20 mouse cellular contexts compared by ENCODE assay signal in the genomic region with DNA sequence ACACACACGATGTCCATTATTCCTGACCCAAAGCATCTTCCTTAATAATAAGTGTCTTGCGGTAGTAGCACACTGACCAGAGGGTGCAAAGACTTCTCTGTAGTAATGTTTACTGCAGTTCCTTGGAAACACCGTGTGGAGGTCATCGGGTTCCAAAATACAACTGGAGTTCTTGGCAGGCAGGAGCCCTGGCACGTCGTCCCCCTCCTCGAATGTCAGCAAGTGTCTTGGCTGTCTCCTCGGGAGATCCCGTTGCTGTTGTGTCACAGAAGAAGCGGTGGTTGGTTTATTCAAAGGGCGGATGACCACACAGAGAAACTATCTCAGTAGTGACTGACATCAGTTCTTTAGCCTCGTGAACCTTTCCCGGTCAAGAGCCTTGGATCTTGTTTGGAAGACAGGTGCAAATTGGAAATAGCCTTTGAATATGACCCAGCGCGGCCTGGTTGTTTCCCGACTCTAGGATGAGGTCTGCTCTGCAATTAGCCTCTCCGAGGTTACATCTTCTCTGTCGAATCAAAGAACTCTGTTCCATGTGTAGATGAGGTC. TPM values are rescaled to one million over a fixed set of nuclear protein-coding genes. Genes with fewer than 3 reads are reported as not detected.
DNase-seq lines count a peak whose midpoint lies in the region; ATAC-seq lines count a peak whose summit lies in the region.
"Had no signal": no experiment of that assay in that cellular context is flagged by ENCODE, and none has a peak within 500 bp of the region (broad histone marks: within the 10 kb centered on the region; RNA-seq: fewer than 3 reads in every experiment).

No protein-coding gene starts in this region.

- H3K9ac ChIP-seq in embryonic facial prominence, embryonic 14.5 days (ENCODE audit: low read depth, low read length), result no peak overlapping the region
- no peak overlapping the region for H3K9ac ChIP-seq in hindbrain, embryonic 12.5 days
- H3K9ac ChIP-seq: embryonic facial prominence, embryonic 15.5 days; heart, embryonic 15.5 days; midbrain, embryonic 13.5 days had no signal

- intact Hi-C loops in heart, postnatal 14 days (cut with DNase I), result no loop called here

- no peak overlapping the region for H3K4me2 ChIP-seq in embryonic facial prominence, embryonic 14.5 days (ENCODE audit: low read depth, low read length)
- no peak overlapping the region for H3K4me2 ChIP-seq in hindbrain, embryonic 12.5 days (replicated peaks)
- H3K4me2 ChIP-seq: embryonic facial prominence, embryonic 15.5 days; heart, embryonic 15.5 days; midbrain, embryonic 13.5 days had no signal

- no peak overlapping the region for H3K4me3 ChIP-seq in embryonic facial prominence, embryonic 14.5 days (ENCODE audit: low read depth, low read length)
- H3K4me3 ChIP-seq in embryonic facial prominence, embryonic 10.5 days, result no peak overlapping the region
- no peak overlapping the region for H3K4me3 ChIP-seq in hindbrain, embryonic 12.5 days
- H3K4me3 ChIP-seq: embryonic facial prominence, embryonic 15.5 days; heart, embryonic 15.5 days; midbrain, embryonic 13.5 days had no signal

- H3K27me3 ChIP-seq in embryonic facial prominence, embryonic 14.5 days (replicated peaks; ENCODE audit: control insufficient read depth, insufficient read depth, low read length), result no peaks in the 10 kb centered on the region
- no peaks in the 10 kb centered on the region for H3K27me3 ChIP-seq in embryonic facial prominence, embryonic 10.5 days (replicated peaks; ENCODE audit: low read depth, poor library complexity, severe bottlenecking)
- no peaks in the 10 kb centered on the region for H3K27me3 ChIP-seq in hindbrain, embryonic 12.5 days
- H3K27me3 ChIP-seq: embryonic facial prominence, embryonic 15.5 days; heart, embryonic 15.5 days; midbrain, embryonic 13.5 days had no signal

- H3K4me1 ChIP-seq in embryonic facial prominence, embryonic 14.5 days (ENCODE audit: control insufficient read depth, insufficient read depth, low read length), result no peaks in the 10 kb centered on the region
- no peaks in the 10 kb centered on the region for H3K4me1 ChIP-seq in embryonic facial prominence, embryonic 10.5 days
- H3K4me1 ChIP-seq in hindbrain, embryonic 12.5 days, result no peaks in the 10 kb centered on the region
- H3K4me1 ChIP-seq: embryonic facial prominence, embryonic 15.5 days; heart, embryonic 15.5 days; midbrain, embryonic 13.5 days had no signal

- ATAC-seq in embryonic facial prominence, embryonic 14.5 days (ENCODE audit: low read depth), result peak; percentile 23; the same call in 1 of the 2 replicates
- no peak for ATAC-seq in hindbrain, embryonic 12.5 days (ENCODE audit: low FRiP score)
- no peak for ATAC-seq in monocyte, adult 5-6 weeks (replicated peaks; ENCODE audit: insufficient number of reproducible peaks, low FRiP score, low TSS enrichment, poor library complexity, severe bottlenecking)
- ATAC-seq: midbrain, embryonic 13.5 days had no signal

- H3K27ac ChIP-seq in embryonic facial prominence, embryonic 14.5 days (replicated peaks; ENCODE audit: low read depth, low read length), result no peak overlapping the region
- no peak overlapping the region for H3K27ac ChIP-seq in embryonic facial prominence, embryonic 10.5 days (replicated peaks)
- no peak overlapping the region for H3K27ac ChIP-seq in hindbrain, embryonic 12.5 days
- H3K27ac ChIP-seq: embryonic facial prominence, embryonic 15.5 days; heart, embryonic 15.5 days; macrophage; midbrain, embryonic 13.5 days had no signal

- H3K9me3 ChIP-seq in embryonic facial prominence, embryonic 14.5 days (ENCODE audit: control insufficient read depth, low read length), result no peaks in the 10 kb centered on the region
- no peaks in the 10 kb centered on the region for H3K9me3 ChIP-seq in embryonic facial prominence, embryonic 10.5 days
- H3K9me3 ChIP-seq in hindbrain, embryonic 12.5 days (replicated peaks), result no peaks in the 10 kb centered on the region
- H3K9me3 ChIP-seq: embryonic facial prominence, embryonic 15.5 days; heart, embryonic 15.5 days; midbrain, embryonic 13.5 days had no signal

- WGBS in embryonic facial prominence, embryonic 14.5 days, result 86% methylated on average over 18 of the region's 18 CpGs
- WGBS in embryonic facial prominence, embryonic 10.5 days, result 91% methylated on average over 18 of the region's 18 CpGs
- 89% methylated on average over 18 of the region's 18 CpGs for WGBS in hindbrain, embryonic 12.5 days

- peaks cover 91% of the 10 kb centered on the region for H3K36me3 ChIP-seq in embryonic facial prominence, embryonic 14.5 days (ENCODE audit: control insufficient read depth, insufficient read depth, low read length)
- peaks cover 98% of the 10 kb centered on the region for H3K36me3 ChIP-seq in embryonic facial prominence, embryonic 10.5 days (replicated peaks)
- peaks cover 84% of the 10 kb centered on the region for H3K36me3 ChIP-seq in hindbrain, embryonic 12.5 days

- peak; percentile 42 for DNase-seq in embryonic facial prominence, embryonic 14.5 days (ENCODE audit: low spot score)
- DNase-seq in embryonic facial prominence, embryonic 10.5 days (ENCODE audit: low spot score), result no peak
- DNase-seq in gastrocnemius, adult 8-10 months (ENCODE audit: low spot score in 2 of 2), result peak; percentile 92 to 94
- DNase-seq in heart, postnatal 14 days, result peak; percentile 53 to 65
- peak; percentile 29 for DNase-seq in lung, postnatal 25 days (ENCODE audit: low spot score)
- no peak for DNase-seq in layer of hippocampus, postnatal 36 days
- DNase-seq: kidney, postnatal 10 days; layer of hippocampus, adult 9-11 months; liver; right cerebral cortex, postnatal 4 days; thymus, adult 18-20 months had no signal

RNA-seq across cellular contexts. Expression of a gene that starts 48.4 kb away (rescaled TPM):
- 0.54 TPM in 1 of 2 replicates, not detected in the other for polyA plus RNA-seq in embryonic facial prominence, embryonic 14.5 days (2014; fragmentation: Nextera tagmentation; extraction: Ambion mirVana)
- polyA plus RNA-seq in embryonic facial prominence, embryonic 10.5 days (2016; fragmentation: Nextera tagmentation; extraction: Ambion mirVana), result not detected in 2 replicates
- 1 to 10 TPM; 3.6 to 4.9 (median 4.0) TPM for total RNA-seq in gastrocnemius, adult 8-10 months (2022)
- under 1 TPM in 1 of 2 experiments, not detected in 1; 0.39 TPM for total RNA-seq in heart, postnatal 14 days (2021)
- not detected in 2 replicates for polyA plus RNA-seq in hindbrain, embryonic 12.5 days (2016; fragmentation: Nextera tagmentation; extraction: Ambion mirVana)
- total RNA-seq in layer of hippocampus, postnatal 36 days (2021), result 1 to 10 TPM; 2.3 to 2.9 TPM
- 0.87 TPM in 1 of 3 replicates, not detected in the others for total RNA-seq in monocyte, adult 5-6 weeks (2017)
- total RNA-seq: common myeloid progenitor, adult 5-6 weeks had no signal
- polyA plus RNA-seq: embryonic facial prominence, embryonic 15.5 days; forebrain, embryonic 11.5 days; midbrain, embryonic 13.5 days; neural tube, embryonic 11.5 days had no signal

RNA-seq across cellular contexts. Expression of a gene that starts 58.0 kb away (rescaled TPM):
- 2.1 and 2.4 TPM in 2 replicates for polyA plus RNA-seq in embryonic facial prominence, embryonic 14.5 days (2014; fragmentation: Nextera tagmentation; extraction: Ambion mirVana)
- 1.1 and 1.4 TPM in 2 replicates for polyA plus RNA-seq in embryonic facial prominence, embryonic 10.5 days (2016; fragmentation: Nextera tagmentation; extraction: Ambion mirVana)
- under 1 TPM in 1 of 4 experiments, not detected in 3; 0.19 TPM for total RNA-seq in gastrocnemius, adult 8-10 months (2022)
- total RNA-seq in heart, postnatal 14 days (2021), result 1 to 10 TPM in 1 of 2 experiments, under 1 TPM in 1; 0.38 to 1.2 TPM
- polyA plus RNA-seq in hindbrain, embryonic 12.5 days (2016; fragmentation: Nextera tagmentation; extraction: Ambion mirVana), result 0.34 and 0.42 TPM in 2 replicates
- total RNA-seq in layer of hippocampus, postnatal 36 days (2021), result under 1 TPM; 0.51 to 0.92 TPM
- total RNA-seq in monocyte, adult 5-6 weeks (2017), result 3.0 to 6.0 TPM (median 4.6 TPM) in 3 replicates
- polyA plus RNA-seq: midbrain, embryonic 13.5 days had no signal

Comparison
In these comparisons a context has a peak if more than half of its experiments do, and no peak if none do; other contexts are left out.
1. DNase-seq: peak in embryonic facial prominence, embryonic 14.5 days (single experiment), gastrocnemius, adult 8-10 months (2 of 2), heart, postnatal 14 days (2 of 2) and lung, postnatal 25 days (single experiment); none in embryonic facial prominence, embryonic 10.5 days (single experiment) and layer of hippocampus, postnatal 36 days (0 of 2).